Mouse (Mus musculus) urinary bladder, postnatal 36 days (tissue): Measurements from ENCODE around the gene Atxn3.

Source experiments
- DNase-seq, 2 experiments: peaks; one replicate each; pipeline ENCODE4 v3.0.0; 2022; ENCODE audit warnings: low spot score in 2 of 2, mixed read lengths in 1 of 2

The Atxn3 gene

GRCm38 (mm10) chr12:101892832-101893231 is 65.2 kb downstream of the Atxn3 start:
- DNase-seq, result no peak

- no peak for DNase-seq
Measured at GRCm38 (mm10) chr12:101891066-101891465, 67.0 kb downstream of the Atxn3 start.

- no peak for DNase-seq
Measured at GRCm38 (mm10) chr12:101889351-101889750, 68.7 kb downstream of the Atxn3 start.

- no peak for DNase-seq
Measured at GRCm38 (mm10) chr12:101888312-101888711, 69.7 kb downstream of the Atxn3 start.

- DNase-seq, result no peak
Measured at GRCm38 (mm10) chr12:101884926-101885325, 73.1 kb downstream of the Atxn3 start.

- no peak for DNase-seq
Measured at GRCm38 (mm10) chr12:101876374-101876773, 81.7 kb downstream of the Atxn3 start.

GRCm38 (mm10) chr12:101875107-101875506 is 82.9 kb downstream of the Atxn3 start:
- DNase-seq, result no peak
